Mouse (Mus musculus) cerebellum, adult 9-11 months (tissue): Measurements from ENCODE around the gene Gm3532.
"Not testable (repeated sequence)": the region's sequence is repeated elsewhere in the genome, so short reads cannot be mapped to it uniquely, and the experiment has no call there.

Experiments
- DNase-seq: peaks from one replicate; pipeline ENCODE4 v3.0.0; 2022

Gm3532 gene

DNA sequence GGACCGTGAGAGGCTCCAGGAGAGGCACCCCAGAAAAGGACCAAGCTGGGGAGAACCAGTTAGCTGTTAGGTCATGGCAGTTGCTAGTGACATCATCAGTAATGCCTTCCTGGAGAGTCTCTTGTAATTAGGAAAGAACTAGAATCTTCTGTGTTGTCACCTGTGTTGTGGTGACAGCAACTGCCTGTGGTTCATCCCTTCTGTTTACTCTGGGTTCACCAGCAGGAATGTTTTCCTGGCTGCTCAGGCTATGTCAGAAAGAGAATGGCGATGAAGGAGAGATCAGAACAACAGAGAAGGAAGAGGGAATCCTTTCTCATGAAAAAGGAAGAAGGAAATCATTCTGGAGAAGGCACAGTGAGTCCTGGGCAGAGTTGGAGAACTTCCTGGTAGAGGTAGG lies at the start of gene Gm3532:
TSS of gene Gm3532 (plus strand) at position 301 of the 400 bp plus-strand sequence.
- not testable (repeated sequence) for DNase-seq

- DNase-seq: not testable (repeated sequence)
These were observed 36.9 kb upstream of the Gm3532 start, which contains the start of gene Gm3488 for GRCm38 (mm10) chr14:5501374-5501773. TSS of gene Gm3488 (plus strand) at chr14:5501674.
